Mouse (Mus musculus) gastrocnemius, postnatal 10 days (tissue): ENCODE data around the gene Dlgap4. TPM values are rescaled to one million over a fixed set of nuclear protein-coding genes. Genes with fewer than 3 reads are reported as not detected.

ENCODE experiments used
- DNase-seq: peaks from one replicate; pipeline ENCODE4 v3.0.0; 2021; ENCODE audit warnings: mixed read lengths
- total RNA-seq, 2 experiments: library from RNA; stranded (reverse); gene quantifications; 2 replicates each; pipeline ENCODE4 v1.2.3; 2021

Gene Dlgap4
- total RNA-seq, 2 experiments from 2014 or later = 76.5 to 102 TPM

DNA sequence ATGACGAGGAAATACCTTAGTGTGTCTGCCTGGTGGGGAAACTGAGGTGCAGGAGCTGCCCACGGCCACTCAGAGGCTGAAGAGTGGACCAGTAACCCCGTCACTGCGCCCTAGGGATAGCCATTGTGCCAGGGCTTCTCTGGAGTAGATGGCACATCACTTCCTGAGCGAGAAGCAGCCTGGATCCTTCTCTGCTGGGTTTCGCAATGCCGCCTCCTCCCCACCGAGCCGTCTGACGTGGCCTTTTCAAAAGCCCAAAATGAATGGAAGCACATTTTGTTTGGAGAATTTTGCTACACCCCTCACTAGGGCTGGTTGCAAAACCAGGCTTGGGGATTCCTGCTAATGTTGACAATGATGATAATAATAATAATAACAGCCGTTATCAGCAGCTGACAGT, 4.0 kb downstream of the Dlgap4 start:
- no peak for DNase-seq

DNA sequence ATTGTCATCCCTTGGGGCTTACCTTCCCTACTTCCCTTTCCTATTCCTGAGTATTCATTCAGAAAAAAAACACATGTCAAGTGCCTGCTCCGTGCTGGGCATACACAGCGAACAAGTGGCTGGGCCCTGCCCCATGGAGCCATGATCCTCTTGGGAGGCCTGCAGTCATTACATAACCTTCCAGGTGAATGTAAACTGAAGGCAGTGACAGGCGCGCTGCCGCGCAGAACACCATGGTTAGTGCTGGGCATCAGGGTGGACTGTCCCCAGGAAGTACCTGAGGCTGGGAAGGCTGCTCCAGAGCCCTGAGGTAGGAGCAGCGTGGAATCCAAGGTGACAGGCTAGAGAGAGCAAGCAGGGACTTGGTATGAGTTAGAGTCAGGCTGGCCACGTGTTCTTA, 7.4 kb downstream of the Dlgap4 start:
- DNase-seq = no peak

DNA sequence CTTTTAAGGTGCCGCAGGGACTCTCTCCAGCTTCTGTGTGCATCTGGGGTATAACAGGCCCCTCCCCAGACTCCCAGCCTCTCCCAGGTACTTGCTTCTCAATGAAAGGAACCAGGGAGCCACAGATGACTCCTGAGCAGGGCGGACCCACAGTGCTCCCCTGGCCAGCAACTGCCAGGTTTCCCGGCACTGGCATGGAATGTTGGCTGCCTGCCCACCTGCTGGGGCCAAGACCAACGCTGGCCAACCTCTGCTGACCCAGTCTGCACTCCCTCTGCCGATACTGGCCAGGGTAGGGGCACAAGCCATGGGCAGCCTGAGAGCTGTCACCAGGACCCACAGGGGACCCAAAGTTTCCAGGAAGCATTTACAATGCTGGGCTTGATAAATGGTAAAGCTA, 7.9 kb downstream of the Dlgap4 start:
- peak; percentile 64 for DNase-seq

DNA sequence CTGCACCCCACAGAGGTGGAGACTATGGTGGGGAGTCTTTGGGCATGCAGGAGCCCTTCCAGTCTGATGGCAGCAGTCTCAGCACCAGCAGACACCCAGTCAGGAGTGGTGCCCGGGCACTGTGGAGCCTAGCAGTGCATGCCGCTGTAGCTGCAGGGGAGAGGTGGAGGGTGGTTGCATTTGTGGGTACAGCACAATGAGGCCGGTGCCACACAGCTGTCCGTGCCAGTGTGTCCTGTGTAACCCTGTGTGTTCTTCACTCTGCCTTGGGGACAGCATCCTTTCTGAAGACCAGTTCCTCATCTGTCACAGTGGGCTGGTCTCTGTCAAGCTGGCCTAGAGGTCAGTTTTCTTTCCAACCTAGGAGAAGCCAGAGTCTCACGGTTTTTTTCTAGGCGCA, 8.7 kb downstream of the Dlgap4 start:
- no peak for DNase-seq

DNA sequence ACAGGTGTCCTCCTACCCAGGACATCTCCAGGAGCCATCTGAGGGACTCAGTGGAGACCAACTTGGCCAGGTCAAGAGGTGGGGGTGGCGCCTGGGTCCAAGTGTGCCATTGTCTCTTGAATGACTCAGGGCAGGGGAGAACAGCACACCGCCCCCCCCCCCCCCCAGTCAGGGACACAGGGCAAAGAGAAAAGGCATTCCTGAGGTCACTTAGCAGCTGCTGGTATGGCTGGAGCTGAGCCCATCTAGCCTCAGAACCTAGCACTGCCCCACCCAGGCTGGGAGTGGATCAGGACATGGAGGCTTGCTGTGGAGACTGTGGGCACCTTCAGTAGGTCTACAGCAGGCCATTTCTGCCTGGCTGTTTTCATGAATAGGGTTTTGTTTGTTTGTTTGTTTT, 9.7 kb downstream of the Dlgap4 start:
- no peak for DNase-seq

DNA sequence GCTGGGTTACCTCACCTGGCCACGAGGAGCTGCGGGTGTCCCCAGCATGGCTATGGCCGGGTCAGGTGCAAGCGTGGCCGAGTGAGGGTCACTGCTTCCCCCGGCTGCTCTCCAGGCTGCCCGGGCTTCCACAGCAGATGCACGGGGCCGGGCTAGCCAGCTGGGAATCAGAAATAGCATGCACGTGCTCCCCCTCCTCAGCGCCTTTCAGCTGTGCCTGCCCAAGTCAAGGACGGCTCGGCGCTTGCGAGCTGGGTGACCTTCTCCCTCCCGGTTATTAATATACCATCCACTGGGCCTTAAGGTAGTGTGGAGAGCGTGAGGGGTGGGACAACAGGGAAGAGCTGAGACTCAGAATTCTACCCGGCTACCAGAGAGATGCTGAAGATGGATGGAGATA, 11.8 kb downstream of the Dlgap4 start:
- DNase-seq = no peak

DNA sequence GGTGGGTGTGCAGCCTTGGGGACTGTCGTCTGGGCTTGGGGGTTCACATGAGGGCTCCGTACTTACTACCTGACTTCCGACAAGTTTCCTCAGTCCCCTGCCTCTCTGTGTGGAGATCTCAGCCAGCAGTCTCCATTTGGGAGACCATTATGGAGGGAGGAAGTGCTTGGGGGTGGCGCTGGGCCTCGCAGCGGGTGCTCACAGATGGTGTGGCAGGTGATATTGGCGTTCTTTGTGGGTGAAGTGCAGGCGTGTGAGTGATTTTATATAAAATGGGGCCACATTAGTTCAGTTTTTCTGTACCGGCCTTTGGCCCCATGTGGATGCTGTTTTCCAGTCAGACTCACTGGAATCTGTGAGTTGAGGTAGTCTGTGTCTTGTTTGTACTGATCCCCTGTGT, 12.6 kb downstream of the Dlgap4 start:
- DNase-seq = no peak

DNA sequence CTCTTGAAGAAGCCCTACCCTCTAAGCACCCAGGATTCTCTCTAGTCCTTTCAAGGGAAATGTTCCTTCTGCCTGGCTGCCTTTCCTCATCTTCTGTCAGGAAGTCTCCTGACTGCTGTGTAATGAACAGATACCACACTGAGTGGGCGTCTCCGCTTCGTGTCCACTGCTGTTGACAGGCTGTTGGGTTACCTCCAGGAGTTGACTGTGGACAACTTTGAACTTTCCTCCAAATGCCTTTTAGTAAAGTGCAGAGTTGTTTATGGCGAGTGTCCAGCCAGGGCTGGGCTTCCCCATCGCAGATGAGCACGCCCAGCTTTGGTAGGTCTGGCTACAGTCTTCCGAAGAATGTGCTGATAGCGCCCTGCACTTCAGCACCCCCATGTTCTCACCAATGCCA, 13.0 kb downstream of the Dlgap4 start:
- no peak for DNase-seq

DNA sequence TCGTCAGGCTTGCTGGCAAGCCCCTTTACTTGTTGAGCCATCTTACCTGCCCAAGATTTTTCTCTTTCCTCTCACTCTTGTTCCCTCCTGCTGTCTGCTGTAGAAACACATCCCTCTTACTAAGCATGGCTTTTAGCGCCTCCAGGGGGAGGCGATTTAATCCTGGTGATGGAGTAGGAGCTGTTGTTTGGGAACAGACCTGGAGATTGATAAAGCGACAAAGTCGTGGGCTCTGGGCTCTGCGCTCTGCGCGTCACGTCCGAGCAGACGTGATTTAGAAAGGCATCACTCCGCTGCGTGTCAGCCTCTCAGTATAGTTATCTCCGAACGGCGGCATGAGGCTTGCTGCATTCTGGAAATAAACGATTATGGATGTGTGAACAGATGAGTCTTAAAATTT, 14.4 kb downstream of the Dlgap4 start:
- DNase-seq = no peak

DNA sequence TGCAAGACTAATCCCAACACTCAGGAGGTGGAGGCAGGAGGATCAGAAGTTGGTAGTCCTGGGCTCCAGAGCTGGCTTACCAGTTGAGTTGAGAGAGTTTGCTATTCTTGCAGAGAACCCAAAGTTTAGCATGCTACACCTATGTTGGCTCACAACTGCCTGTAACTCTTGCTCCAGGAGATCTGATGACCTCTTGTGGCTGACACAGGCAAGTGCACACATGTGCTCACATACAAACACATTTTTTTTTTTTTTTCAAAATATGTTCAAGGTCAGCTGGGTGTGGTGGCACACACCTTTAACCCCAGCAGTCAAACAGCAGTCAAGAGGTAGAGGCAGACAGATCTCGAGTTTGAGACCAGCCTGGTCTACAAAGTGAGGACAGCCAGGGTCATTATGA, 16.8 kb downstream of the Dlgap4 start:
- no peak for DNase-seq

DNA sequence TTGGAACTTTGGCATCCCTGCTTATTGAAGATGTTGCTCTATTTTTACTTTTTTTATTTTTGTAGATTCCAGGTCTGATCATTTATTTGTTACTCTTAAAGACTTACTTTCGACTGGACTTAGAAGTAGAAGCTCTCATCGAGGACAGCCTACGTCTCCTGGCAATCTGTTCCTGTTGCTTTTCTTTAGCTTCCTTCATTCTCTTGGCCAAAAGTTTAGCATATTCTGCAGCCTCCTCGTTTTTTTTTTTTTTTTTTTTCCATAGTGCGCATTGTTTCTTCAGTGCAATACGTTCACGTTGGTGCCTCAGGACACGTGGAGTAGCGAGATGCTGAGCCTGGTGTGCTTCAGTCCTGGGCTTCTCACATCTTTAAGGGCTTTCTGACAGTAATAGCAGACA, 19.2 kb downstream of the Dlgap4 start:
- no peak for DNase-seq

DNA sequence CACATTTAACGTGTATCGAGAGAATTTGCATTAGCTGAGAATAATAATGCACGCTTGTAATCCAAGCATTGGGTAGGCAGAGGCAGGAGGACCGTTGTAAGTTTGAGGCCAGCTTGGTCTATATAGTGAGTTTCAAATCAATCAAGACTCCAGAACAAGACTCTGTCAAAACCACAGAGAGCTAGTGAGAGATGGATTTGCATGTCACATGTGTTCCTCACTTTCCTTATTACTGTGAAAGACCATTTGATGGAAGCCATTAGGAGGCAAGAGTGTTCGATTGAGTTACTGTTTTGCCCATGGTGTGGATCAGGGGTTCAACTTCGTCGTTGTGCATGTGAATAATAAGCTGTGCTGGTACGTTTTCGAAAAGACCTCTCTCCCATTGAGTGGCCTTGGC, 21.6 kb downstream of the Dlgap4 start:
- DNase-seq = no peak

DNA sequence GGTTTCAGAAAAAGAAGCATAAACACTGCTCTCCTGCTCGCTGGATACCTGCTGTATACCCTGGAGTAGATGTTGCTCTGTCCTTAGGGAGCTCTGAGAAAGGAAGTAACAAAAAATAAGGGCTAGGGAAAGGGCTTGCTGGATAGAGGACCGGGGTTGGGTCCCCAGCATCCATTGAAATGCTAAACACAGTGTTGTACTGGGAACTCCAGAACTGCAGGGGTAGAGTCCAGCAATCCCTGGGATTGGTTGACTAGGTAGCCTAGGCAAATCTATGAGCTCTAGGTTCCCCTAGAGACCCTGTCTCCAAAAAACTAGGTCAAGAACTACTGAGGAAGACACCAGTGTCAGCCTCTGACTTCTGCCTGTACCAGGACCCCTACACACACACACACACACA, 27.6 kb downstream of the Dlgap4 start:
- no peak for DNase-seq

DNA sequence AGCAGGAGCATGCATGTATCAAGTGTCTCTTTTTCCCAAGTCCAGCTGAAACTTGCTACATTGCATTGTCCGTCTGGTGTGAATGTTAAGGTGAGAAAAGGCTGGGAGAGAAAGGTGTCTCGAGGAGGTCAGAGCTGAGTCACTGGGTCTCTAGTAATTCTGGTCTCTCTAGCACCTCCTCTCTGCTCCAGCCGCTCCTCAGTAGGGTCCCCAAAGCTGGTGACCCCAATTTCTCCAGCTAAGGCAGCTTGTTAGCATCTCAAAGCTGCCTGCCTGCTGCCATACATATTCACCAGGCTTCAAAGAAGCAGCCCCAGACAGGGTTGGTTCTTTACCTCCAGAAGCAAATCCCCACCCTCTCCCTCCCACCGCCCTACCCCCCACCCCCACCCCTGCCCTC, 29.4 kb downstream of the Dlgap4 start:
- DNase-seq = no peak

DNA sequence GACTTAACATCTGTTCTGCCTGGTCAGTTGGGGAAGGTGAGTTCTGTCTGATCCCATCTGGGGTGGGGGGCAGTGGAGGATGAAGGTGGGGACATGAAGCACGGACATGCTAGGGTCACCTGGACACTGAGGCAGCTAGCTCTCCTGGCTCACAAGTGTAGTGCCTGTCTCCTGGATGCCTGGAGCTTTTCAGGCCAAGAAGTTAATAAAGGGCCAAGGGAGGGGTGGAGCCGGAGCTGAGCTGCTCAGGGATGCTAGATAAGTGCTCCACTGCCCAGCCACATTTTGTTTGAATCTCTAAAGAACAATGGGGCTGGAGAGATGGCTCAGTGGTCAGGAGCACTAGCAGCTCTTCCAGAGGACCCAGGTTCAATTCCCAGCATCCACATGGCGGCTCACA, 29.9 kb downstream of the Dlgap4 start:
- DNase-seq = no peak

DNA sequence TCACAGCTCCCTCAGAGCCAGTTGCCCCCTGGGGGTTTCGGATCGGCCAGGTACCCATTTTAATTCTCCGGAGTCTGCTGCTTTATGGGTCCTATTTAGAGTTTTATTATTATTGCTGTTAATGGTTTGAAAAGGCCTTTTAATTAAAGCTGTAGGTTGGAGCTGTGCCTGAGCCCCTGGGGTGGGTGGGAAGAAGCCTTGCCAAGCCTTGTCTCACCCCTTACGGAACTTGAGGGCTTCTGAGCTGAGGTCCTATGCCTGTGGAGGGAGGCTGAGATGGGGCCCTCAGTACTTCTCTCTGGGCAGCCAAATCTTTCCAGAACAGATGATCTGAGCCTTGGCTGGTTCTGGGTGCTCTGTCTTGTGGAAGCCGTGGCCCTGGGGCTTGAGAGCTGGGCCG, 31.6 kb downstream of the Dlgap4 start:
- DNase-seq = no peak

DNA sequence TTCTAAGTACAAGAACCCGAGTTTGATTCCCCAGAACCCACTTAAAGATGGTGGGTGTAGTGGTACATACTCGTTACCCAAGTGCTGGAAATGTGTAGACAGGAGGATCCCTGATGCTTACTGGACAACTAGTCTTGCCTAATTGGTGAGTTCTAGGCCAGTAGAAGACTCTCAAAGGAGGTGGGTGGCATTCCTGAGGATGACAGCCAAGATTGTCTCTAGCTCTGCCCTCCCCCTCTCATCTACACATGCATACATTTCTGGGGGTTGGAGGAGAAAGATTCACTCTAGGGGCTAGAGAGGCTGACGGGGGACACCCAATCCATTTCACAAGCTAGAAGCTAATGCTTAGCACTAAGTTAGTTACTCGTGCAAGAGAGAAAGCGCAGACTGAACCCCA, 33.4 kb downstream of the Dlgap4 start:
- DNase-seq = no peak

DNA sequence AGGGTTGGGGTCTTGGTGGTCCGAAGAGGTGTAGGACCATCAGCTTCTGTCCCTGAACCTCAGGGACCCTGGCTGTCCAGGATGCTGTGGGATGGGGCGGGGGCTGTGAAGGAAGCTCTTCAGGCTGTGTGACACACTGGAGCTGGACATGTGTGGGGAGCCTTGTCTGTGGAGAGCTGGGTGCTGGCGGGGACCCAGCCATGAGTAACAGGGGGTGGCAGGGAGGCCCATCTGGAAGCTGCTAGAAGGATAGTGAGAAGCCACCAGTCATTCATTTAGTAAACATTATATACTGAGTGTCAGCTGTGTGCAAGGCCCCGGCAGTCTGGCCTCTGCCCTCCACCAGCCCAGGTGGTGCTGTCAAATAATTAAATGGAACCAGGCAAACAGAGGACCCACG, 34.5 kb downstream of the Dlgap4 start:
- DNase-seq = no peak

DNA sequence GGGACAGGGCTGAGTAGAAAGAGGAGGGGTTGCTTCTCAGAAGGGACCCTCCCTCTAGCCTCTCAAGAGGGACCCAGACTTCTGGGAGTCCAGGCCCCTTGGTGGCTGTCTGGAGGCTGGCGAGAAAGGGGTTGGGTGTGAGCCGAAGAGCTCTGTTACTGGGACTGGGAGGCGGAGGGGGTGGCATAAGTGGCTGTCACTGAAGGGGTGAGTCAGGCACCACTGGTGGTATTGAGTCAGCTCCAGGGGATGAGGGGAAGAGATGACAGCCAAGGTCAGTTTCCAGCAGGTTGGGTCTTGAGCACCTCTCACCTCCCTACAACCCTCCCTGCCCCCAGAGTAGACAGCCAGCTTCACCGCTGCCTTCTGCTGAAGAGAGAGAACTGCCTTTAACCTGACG, 35.9 kb downstream of the Dlgap4 start:
- DNase-seq = no peak

DNA sequence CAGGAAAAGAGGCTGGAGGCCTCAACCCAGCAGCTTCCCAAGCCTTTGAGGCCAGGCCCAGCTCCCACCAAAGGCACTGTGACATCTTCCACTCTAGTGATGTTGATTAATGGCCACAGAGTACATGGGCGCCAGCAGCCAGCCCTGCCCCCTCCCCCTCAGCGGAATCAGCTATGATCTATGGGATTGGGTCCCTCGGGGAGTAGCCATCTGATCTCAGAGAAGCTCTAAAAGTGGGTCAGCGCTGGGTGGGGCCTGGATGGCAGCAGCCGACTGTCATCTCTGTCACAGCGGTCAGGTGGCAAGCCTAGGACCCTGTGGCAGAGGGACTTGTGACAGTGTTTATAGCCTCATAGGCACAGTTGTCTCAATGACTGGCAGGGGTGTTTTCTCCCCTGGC, 37.5 kb downstream of the Dlgap4 start:
- no peak for DNase-seq

DNA sequence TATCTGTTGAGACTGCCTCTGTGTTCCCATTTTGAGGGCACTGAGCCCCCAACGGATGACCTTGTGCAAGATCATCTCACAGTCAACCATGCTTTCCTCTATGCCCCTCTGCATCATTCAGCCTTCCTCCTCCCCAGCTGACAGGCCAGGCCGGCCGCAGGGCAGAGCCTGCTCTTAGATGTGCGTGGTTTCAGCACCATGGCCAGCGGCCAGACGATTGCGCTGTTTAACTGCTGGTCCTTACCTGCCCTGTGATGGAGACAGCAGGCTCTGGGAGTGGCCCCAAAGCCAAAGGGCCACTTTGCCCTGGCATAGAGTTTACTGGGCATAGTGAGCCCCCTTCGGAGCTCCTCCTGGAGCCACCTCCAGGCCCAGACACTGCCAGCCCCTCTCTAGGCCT, 39.3 kb downstream of the Dlgap4 start:
- DNase-seq = peak; percentile 72

DNA sequence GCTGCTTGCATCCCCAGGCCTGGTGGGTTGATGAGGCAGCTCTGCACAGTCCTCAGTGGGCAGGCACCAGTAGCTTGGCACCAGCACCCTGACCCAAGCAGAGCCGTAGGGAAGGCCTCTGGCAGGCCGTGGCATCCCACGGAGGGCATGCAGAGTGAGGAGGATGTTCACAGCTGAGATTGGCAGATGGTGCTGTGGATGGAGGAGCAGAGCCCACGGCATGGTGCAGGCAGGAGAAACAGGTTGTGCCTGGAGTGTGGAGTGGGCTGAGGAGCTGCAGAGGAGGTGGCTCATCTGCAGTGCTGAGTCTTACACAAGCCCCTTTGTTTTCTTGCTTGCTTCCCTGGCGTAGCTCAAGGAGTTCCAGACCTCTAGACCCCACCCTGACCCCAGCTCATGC, 40.6 kb downstream of the Dlgap4 start:
- DNase-seq = no peak

DNA sequence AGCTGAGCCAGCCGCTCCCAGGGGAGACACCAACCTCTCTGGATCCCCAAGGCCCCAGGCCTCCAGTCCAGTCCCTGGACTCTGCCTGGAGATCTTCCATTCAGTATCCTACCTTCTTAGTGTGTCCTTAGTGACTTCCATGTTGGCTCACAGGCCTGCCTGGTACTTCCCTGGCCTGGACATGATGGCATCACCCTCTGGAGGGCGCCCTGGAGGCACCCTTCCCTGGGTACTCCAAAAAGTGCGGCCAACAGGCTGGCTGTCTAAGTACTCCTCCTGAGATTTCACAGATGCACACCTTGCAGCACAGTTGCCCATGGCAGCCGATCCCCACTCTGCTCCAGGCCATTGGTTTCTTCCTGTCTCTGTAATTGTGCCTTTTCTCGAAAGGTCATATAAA, 42.1 kb downstream of the Dlgap4 start:
- no peak for DNase-seq

DNA sequence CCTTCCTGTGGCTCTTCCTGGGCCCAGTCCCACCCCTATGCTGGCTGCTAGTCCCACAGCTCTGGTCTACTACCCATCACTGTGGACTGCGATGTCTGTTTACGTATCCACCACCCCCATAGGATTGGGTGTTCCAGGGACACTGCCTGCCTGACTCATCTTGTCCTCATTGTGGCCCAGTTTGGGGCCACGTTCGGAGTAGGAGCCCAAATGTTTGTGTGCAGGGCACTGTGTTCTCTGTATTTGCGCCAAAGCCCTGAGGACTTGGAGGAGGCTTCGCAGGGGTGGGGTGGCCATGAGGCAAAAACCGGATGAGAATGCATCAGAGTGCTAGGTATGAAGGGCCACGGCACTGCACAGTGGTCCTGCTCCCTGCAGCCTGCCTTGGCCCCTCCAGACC, 44.0 kb downstream of the Dlgap4 start:
- no peak for DNase-seq

DNA sequence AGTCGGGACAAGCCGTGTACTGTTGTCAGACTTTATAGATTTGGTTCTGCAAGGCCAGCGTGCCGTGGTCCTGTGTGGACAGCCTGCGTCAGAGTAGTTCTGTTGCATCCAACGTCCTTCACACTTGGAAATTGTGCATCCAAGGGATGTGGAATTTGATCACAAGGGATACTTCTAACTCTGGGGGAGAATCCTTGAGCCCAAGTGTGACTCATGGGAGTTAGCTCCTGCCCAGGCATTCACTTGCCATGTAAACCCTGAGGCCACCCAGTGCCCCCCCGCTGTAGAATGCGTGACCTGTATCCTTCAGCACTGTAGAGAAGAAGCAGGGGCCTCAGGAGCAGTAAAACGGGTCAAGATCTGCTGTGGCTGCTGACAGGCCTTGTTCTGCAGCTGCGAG, 44.7 kb downstream of the Dlgap4 start:
- no peak for DNase-seq

DNA sequence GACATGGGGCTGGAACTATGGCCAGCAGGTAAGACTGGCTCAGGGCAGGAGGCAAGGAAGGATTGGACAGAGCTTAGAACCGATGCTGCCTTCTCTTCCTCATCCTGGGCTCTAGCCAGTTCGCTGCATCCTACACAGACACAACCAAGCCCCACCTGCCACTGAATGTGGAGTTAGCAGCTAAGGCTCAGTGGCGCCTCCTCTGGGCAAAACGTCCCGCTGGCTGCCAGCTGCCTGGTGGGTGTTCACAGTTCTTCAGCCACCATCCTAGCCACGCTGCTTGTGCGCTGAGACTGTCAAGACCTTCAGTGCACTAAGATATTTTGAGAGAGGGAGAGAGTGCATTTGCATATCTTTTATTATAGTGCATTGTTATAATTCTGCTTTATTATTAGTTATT, 45.2 kb downstream of the Dlgap4 start:
- DNase-seq = no peak
